Mouse (Mus musculus): ENCODE data around the gene Dbndd2.

Dbndd2 gene

DNA sequence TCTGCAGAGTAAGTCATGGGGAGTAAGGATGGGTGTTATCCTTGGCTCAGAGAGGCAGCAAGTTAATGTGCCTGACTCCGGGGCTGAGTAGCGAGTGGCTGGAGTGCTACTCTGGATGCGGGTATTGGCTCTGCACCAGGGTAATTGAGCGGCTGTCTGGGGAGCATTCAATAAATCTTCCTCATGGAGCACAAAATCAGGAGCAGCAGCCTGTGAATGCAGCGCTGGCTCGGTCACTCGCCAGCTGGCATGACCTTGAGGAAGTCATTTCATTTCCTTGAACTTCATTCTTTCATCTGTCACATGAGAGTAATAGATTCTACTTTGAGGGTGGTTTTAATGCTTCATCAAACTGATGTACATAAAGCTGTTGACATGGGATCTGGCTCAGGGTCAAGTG is 14.6 kb downstream of the Dbndd2 start:
- no peak for DNase-seq (ENCODE audit: low read depth, low spot score)

DNA sequence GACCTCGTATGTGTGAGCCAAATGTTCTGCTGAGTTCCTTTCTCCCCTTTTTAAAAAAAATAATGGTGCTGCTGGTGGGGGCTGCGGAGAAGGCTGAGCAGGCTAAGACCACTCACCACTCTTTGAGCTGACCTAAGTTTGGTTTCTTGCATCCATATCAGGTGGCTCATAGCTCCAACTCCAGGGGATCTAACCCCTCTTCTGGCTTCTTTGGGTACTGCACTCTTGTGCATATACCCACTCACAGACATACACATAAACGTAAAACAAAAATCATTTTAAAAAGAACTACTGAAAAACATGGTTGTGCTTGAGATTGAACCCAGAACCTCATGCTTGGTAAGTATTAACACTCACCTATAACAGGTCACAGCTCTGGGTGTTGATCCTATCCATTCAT is 19.0 kb downstream of the Dbndd2 start:
- no peak for DNase-seq (ENCODE audit: low read depth, low spot score)

DNA sequence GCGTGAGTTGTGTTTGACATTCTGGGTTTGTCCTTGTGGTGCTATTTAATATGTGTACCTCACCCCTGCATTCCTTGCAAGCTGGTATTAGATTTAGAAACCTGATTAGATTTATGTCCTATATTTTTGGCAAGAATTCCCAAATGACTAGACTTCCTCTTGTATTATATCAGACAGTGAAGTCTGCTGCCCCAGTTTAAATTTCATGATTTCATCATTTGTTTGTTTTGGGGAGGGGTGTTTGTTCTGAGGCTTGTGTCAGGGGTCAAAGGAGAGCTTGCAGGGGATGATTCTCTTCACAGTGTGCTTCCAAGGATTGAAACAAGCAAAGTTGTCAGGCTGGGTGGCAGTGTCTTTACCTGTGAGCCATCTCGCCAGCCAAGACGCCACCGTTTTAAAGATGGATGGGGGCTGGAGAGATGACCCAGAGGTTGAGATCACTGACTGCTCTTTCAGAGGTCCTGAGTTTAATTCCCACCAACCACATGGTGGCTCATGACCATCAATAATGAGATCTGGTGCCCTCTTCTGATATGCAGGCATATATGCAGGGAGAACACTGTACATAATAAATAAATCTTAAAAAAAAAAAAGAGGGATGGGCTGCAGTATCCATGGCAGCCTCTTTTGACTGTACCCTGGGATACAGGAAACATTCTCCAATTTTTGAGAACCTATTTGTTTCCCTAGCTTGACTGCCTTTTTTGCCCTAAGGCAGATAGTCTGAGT is 19.9 kb downstream of the Dbndd2 start:
- DNase-seq (ENCODE audit: low read depth, low spot score): no peak

DNA sequence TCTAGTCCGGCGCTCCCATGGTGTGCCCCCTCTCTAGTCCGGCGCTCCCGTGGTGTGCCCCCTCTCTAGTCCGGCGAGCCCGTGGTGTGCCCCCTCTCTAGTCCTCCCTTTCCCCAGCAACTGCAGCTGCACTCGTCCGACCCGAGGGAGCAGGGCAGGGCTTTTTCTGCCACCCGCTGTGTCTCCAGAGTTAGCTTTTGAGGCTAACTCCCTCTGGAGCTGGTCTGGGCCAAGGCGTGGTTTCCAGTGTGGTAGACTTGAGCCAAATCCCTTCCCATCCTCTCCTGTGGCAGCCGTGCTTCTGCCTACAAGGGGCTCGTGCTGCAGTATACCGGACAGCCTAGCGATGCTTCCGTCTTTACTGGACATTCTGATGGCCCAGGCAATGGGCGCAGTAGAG is 21.9 kb downstream of the Dbndd2 start:
- no peak for DNase-seq (ENCODE audit: low read depth, low spot score)

DNA sequence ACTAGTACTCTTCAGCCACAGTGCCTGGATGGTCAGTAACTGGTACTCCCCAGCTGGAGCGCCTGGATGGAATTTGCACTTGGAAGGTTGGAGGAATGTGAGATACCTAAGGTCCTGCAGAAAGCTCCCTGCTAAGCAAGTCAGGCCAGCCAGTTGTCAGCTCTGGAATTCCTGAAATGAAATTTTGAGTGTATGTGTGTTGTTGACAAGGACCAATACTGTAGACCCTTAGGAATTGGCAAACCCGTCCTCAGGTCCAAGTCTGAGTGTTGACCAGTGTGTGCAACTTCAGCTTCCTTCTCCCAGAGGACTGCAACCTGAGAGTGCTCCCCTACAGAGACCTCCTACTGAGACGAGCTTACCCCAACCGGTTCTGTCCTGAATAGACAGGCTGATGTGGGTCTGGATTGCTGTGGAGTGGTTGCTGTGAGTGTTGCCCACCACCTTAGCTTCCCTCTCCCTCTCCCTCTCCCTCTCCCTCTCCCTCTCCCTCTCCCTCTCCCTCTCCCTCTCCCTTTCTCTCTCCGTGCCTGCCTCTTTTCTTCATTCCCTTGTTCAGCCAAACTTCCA is 24.8 kb downstream of the Dbndd2 start:
- DNase-seq (ENCODE audit: low read depth, low spot score): no peak

DNA sequence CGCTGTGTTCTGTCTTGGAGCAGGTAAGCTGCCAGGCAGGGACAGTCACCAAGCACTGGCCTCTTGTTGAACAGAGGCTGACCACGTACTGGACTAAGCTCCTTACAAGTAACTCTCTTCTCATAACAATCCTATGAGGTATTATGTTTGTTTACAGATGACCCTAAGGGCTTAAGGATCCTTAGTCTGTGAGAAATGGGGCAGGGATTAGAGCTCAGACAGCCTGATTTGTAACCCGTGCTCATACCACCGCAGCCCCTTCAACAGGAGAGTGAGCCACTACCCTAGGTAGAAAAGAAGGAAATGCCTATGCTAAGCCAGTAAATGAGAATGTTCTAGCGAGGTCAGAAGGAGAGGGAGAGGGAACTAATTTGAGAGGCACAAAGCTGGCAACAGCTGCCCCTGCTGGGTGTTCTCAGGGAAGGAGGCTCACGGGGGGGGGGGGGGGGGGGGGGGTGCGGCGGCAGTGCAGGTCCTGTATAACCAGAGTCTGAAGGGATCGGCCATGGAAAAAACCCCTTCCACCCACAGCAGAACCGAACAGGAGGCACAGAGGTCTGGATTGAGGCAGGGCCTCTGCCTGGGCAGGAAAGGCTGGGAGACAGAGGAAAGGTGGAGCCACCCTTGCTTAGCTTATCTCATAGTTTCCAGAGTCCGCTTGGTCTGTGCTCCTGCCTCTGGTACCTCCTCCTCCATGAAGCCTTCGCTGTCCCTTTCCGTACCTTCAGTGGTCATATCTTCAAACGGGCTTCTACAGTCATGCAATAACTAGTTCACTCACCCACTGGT is 26.4 kb downstream of the Dbndd2 start:
- DNase-seq (ENCODE audit: low read depth, low spot score): no peak

DNA sequence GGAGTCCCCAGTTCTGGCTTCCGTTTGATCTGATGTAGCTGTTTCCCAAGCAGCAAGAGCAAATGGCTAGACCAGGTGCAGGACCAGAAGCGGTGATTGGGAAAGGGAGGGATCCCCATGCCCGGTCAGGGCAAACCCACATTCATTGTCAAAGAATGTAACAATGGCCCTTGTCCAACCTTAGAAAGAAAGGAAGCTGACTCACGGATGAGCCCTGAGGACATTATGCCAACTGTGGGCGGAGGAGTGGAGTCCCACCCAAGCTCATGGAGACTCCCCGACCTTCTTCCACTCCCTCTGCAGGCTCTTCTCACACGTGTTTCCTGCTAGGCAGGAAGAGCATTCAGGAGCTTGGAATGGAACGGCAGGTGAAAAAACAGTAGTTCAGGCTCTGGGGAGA is 27.5 kb downstream of the Dbndd2 start:
- DNase-seq (ENCODE audit: low read depth, low spot score): no peak

DNA sequence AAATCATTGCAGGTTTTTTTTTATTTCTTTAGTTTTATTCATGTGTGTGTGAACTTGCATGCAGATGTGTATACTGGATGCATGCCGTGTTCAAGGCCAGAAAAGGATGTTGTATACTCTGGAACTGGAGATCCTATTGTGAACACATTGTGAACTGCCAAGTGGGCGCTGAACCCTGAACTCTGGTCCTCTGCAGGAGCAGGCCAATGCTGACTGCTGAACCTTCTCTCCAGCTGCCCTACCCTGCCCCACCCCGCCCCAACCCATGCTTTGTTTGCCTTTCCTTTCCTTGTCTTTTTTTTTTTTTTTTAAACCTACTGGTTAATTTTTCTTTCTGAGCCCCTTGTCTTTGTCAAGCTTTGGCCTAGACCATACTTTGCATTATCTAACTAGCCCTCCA is 29.0 kb downstream of the Dbndd2 start:
- no peak for DNase-seq (ENCODE audit: low read depth, low spot score)

DNA sequence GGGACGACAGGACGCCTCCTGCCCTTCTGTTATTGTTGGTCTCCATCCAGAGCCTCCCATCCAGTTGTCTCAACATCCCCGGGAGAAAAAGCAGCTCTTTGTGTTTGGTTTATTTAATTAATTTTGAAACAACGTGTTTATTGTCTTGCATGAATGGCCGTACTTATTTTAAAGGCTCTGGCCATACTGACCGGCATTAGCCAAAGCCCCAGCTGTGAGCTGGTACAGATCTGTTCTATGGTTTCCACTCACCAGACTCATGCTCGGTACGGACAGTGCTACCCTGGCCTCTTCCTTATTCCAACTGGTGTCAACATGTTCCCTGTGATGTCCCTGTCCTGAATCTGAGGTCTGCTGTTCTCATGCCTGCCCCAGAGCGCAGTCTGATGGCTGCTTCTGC is 30.0 kb downstream of the Dbndd2 start:
- DNase-seq (ENCODE audit: low read depth, low spot score): no peak

DNA sequence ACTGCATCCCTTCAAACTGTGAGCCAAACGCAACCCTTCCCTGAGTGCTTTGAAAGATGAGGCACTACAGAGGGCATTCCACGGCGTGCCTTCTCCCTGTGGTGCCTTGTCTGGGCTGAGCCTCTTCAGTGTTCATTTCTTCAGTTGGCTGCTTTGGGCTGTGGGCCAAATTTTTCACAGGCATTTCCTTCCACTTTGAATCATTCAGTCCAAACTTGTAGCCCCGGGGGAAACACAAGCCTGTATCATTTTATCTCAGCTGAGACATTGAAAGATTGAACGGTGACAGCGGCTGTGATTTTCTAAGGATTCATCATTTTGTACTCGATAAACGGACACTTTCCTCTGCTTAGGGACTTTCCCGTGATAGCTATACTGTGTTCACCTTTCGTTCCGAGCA is 30.7 kb downstream of the Dbndd2 start:
- no peak for DNase-seq (ENCODE audit: low read depth, low spot score)

DNA sequence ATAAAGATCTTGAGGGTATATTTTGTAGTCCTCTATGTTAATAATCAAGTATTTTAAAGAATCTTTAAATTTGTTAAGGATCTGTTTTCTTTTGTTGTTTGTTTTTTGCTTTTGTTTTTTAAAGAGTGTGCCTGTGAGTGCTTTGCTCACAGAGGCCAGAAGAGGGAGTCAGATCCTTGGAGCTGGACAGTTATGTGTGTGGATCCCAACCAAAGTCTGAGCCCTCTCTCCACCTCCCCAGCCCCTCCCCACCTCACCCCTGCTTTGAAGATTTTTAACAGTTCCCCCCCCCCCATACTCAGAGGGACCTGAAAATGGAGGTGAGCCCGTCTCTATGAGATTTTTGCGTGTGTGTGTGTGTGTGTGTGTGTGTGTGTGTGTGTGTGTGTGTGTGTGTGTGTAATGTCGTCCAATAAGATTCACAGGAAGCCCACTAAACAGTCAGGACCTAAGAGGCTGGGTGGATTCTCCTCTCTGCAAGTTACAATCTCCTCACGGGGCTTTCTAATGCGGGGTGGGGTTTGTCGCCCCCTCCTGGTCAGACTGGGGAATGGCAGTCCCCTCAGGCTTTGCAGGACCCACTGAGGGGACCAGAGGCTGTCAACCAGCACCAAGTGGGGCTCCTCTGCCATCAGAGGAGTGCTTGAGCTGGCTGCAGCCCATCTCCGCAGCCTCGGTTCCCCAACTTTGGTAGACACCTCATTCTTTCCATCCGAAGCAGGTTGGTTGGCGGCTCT is 31.7 kb downstream of the Dbndd2 start:
- peak; percentile 35 for DNase-seq (ENCODE audit: low read depth, low spot score)

DNA sequence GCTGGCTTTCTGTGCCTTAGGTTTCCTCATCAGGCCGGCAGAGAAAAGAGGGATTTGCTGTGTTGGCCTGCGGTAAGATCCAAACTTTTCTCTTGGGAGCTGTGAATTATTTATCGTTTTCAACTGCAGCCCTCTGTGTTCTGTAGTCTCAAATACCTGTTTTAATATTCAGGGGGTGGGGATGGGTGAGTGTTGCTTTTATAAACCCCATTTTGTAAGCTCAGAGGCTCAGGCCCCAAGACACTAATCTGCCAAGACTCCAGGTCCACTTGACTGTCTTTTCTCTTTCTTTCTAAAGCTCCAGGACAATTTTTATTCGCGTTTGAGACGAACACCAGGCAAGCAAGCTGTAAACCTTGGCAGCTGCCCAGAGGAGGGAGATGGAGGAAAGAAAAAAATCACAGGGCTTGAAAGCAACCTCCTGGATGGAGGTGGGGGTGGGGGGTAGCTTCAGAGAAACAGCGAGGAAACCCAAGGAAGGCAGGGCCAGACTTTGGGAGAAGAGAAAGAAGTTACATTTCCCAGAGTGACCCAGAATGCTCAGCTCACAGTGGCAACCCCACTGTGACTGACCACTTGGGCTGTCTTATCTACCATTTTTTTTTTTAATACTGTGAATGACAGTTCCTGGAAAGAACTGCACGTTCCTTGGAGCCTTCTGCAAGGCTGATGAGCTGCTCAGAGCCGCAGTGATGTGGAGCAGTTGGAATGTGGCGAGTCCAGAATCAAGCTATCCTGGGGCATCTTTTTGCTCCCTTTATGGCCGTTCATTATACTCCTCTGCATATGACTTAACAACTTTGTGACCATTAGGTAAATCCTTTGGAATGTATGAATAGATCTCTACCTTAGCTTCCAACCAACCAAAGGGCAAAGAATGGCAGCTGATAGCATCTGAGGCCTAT is 32.6 kb downstream of the Dbndd2 start:
- no peak for DNase-seq (ENCODE audit: low read depth, low spot score)

DNA sequence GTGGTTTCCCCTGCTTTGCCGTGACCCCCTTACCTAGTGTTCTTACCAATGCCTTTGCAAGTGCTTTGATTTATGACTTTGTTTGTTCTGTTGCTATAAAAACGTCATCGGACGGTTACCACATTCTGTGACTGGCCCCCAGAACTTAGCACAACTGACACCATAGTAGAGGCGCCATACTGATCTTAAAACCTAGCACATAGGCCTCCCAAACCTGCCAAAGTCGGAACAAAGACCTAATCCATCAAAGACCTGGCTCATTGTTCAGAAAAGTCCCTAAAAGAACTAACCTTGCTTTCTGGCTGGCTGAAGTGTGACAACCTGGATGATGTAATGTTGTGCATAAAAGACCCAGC is 33.2 kb downstream of the Dbndd2 start:
- DNase-seq (ENCODE audit: low read depth, low spot score): no peak

DNA sequence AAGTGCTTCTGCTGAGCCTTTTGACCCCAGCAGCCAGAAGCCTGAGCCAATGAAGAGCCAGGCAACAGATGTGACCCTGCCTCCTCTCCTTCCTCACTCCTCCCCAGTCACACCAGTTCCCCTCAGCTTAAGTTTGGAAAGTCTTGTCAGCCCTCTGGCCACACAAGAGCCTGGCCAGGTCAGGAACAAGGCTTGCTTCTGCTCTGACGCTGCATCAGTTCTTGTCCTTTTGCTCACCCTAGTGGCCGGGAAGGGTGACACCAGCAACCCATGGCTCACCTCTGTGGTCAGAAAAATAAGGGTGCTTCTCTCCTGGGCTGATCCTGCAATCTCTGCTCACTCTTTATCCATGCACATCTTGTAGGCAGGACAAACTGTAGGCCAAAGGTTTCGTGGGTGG is 34.9 kb downstream of the Dbndd2 start:
- DNase-seq (ENCODE audit: low read depth, low spot score): peak; percentile 19

DNA sequence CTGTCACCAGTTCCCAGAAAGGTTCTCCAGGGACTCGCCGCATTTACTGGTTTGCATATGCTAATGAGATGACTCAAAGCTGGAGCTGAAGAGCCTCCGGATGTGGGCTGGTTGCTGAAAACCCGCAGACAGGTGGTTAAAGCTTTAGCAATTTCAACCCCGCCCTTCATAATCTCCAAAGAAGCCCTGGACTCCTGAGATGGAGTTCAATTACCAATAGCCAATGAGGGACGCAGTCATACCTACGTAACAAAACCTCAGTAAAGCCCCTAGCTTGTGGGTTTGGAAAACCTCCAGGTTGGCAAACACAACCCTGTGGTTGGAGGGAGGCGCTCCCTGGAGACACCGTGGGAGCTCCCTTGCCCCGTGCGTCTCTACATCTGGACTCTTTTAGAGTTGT is 35.9 kb downstream of the Dbndd2 start:
- DNase-seq (ENCODE audit: low read depth, low spot score): no peak

DNA sequence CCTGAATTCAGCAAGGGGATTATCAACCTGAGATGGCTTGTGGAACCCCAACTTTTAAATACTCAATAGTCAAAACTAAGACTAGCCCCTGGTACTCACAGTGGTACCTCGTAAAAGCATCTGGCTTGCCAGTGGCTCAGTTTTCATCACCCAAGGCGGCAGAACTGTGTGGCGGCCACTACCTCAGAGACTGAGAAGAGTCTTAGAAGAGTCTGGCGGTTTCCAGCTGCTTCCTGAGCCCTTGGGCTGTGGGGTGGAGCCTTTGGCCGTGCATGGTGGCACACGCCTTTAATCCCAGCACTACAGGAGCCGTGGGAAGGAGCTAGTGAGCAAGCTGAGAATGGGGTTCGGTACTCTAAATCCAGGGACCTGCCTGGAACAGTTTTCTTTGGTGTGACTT is 36.4 kb downstream of the Dbndd2 start:
- no peak for DNase-seq (ENCODE audit: low read depth, low spot score)

DNA sequence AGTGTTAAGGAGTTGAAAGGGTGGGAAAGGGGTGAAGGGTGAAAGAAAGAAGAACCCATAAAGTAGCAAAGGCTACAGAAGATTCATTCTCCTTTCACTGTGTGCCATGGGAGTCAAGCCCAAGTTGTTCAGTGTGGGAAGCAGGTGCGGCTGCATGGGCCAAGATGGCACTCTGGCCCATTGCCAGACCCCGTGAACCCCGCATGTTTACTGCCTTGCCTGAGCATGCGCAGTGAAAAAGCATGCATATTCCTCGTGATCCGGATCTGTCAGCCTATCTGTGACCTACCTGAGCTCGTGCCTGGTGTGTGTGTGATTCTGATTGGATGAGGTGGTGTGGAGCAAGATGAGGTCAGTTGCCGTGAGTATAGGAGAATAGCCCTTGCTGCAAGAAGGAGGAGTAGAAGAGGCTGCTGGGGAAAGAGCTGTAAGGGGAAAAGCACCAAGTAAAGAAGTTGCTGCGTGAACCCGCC is 37.4 kb downstream of the Dbndd2 start:
- no peak for DNase-seq (ENCODE audit: low read depth, low spot score)

DNA sequence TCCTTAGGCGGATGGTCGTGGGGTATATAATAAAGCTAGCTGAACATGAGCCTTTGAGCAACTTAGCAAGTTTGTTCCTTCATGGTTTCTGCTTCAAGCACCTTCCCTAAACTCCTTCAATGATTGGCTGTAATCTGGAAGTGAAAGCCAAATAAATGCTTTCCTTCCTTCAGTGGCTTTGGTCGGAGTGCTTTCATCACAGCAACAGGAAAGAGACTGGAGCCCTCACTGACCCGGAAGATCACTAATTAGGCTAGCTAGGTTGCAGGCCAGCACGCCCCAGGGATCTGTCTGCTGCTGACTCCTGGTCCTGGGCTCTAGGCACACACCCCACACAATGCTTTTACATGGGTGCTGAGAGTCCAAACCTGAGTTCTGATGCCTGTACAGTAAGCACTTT is 42.7 kb downstream of the Dbndd2 start:
- DNase-seq (ENCODE audit: low read depth, low spot score): no peak

DNA sequence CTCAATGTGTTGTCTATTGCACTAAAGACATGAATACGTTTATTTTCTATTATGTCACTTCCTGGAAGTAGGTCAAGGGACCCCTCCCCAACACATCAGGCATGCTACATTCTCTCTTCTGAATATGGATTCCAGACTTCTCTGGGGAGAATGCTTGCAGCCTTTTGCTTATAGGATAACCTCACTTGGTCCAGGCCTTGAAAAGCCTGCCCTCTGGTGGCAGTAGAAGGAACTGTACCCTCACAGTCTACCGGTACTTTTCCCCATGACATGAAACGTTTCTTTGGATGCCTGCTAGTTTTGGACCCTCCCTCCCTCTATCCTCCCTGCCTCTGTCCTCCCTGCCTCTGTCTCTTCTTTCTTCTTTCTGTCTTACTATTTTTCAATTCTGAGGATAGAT is 45.3 kb downstream of the Dbndd2 start:
- peak; percentile 49 for DNase-seq (ENCODE audit: low read depth, low spot score)

DNA sequence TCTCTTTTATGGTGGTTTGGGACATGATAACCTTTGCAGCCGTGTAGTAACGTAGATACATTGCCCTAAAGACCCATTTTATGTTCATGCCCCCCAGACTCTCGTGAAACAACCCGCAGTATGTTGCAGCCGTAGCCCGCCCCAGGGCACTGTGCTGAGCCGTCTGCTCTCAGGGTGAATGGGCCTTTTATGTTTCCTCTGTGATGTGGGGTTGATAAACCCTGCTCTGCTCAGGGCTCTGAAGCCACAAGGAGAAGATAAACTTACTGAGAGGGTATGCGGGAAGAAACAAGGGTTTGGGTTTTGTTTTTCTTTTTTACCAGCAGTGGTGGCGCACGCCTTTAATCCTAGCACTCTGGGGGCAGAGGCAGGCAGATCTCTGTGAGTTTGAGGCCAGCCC is 48.4 kb downstream of the Dbndd2 start:
- no peak for DNase-seq (ENCODE audit: low read depth, low spot score)

DNA sequence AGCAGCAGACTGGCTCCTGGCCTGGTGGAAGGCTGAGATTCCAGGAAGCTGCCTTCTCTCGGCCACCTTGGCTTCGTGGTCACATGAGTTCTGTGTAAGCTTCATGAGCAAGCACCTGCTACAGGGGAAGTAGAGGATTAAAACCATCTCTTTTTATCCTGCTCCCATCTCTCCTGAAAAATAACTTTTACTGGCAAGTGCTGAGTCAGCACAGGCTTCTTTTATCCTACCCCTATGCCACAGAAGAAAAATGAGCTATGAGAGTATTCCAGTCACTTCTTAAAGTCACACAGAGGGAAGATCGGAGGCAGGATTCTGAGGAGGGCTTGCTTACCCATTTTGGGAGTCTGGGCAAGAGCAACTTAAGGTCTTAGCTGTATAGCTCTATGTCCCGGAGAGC is 51.1 kb downstream of the Dbndd2 start:
- no peak for DNase-seq (ENCODE audit: low read depth, low spot score)
